Mouse (Mus musculus) midbrain, embryonic 14.5 days (tissue): ENCODE data around the gene Gm15155. TPM values are rescaled to one million over a fixed set of nuclear protein-coding genes. Genes with fewer than 3 reads are reported as not detected.
"Not testable (repeated sequence)": the region's sequence is repeated elsewhere in the genome, so short reads cannot be mapped to it uniquely, and the experiment has no call there.

Source experiments
- ATAC-seq: fragments of 200-750 bp; cut with Nextera tagmentation; 2 replicates; pipeline ENCODE4 v1.8.0; 2017; ENCODE audit warnings: moderate number of reproducible peaks, moderate library complexity; ENCODE audit not compliant: low FRiP score, low TSS enrichment
- DNase-seq: peaks from one replicate; pipeline ENCODE4 v3.0.0-alpha.2; 2015
- H3K27ac ChIP-seq: fragments of 300-500 bp; sonication (generic); replicated peaks from 2 replicates; pipeline ENCODE4 v1.5.1; 2014; ENCODE audit warnings: mild to moderate bottlenecking, low read depth, low read length, moderate library complexity
- H3K27me3 ChIP-seq: fragments of 300-500 bp; sonication (generic); 2 replicates; pipeline ENCODE4 v1.6.1; 2014; ENCODE audit warnings: low read length, control low read depth, mixed read lengths; ENCODE audit not compliant: control insufficient read depth, insufficient read depth
- H3K36me3 ChIP-seq: fragments of 300-500 bp; sonication (generic); 2 replicates; pipeline ENCODE4 v1.6.1; 2014; ENCODE audit warnings: low read length, control low read depth; ENCODE audit not compliant: control insufficient read depth, insufficient read depth
- H3K4me1 ChIP-seq: fragments of 300-500 bp; sonication (generic); 2 replicates; pipeline ENCODE4 v1.6.1; 2014; ENCODE audit warnings: mild to moderate bottlenecking, antibody characterized with exemption, low read length, control low read depth; ENCODE audit not compliant: control insufficient read depth, insufficient read depth
- H3K4me2 ChIP-seq: fragments of 300-500 bp; sonication (generic); 2 replicates; pipeline ENCODE4 v1.6.1; 2014; ENCODE audit warnings: mild to moderate bottlenecking, low read length, moderate library complexity
- H3K4me3 ChIP-seq: fragments of 300-500 bp; sonication (generic); replicated peaks from 2 replicates; pipeline ENCODE4 v1.5.1; 2014; ENCODE audit warnings: low read depth, low read length
- H3K9ac ChIP-seq: fragments of 300-500 bp; sonication (generic); replicated peaks from 2 replicates; pipeline ENCODE4 v1.6.1; 2014; ENCODE audit warnings: mild to moderate bottlenecking, low read length, moderate library complexity
- H3K9me3 ChIP-seq: fragments of 300-500 bp; sonication (generic); 2 replicates; pipeline ENCODE4 v1.6.1; 2016; ENCODE audit warnings: low read length, control low read depth, mixed read lengths; ENCODE audit not compliant: control insufficient read depth
- WGBS: fragments of 180-500 bp; shearing (Covaris S2); extraction: QIAGEN DNeasy Blood & Tissue Kit; methylation state at CpG from one replicate; pipeline ENCODE4 v1.1.7; 2014; 5-methylcytosine and 5-hydroxymethylcytosine counted together
- polyA plus RNA-seq: library from polyadenylated mRNA; unstranded; fragments of >200 nt; fragmentation: Nextera tagmentation; extraction: Ambion mirVana; gene quantifications from 2 replicates; pipeline ENCODE4 v1.2.1, GENCODE M21; 2014

Gm15155 gene
- polyA plus RNA-seq, 1 experiment from 2014 or later: 0.57 TPM

- no peak overlapping the region for H3K9ac ChIP-seq
- 73% methylated on average over 1 of the region's 1 CpGs for WGBS
- no peaks in the 10 kb centered on the region for H3K9me3 ChIP-seq
- no peak overlapping the region for H3K4me3 ChIP-seq
- H3K4me1 ChIP-seq: no peaks in the 10 kb centered on the region
- no peaks in the 10 kb centered on the region for H3K36me3 ChIP-seq
- no peaks in the 10 kb centered on the region for H3K27me3 ChIP-seq
- H3K27ac ChIP-seq: no peak overlapping the region
- ATAC-seq (no peak), DNase-seq (no peak)
- no peak overlapping the region for H3K4me2 ChIP-seq
These were observed 103.8 kb downstream of the Gm15155 start for GRCm38 (mm10) chrX:155728387-155728786.

DNA sequence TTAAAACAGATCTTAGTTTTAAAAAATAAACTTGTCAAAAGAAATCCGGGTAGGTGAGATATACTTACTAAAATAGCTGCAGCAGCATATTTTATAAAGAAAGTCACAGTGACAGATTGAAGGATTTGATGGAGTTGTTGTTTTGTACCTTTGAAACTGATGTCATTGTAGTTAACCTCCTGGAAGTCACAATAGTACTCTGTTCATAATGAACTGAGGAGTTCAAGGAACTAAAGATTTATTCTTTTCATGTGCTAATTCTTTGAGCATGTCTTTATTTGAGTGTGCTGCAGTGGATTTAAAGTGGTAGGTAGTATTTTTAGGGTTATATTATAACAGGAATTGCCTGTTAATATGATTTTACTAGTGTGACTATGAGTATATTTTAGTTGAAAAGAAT is 263.6 kb downstream of the Gm15155 start:
- Histone ChIP-seq H3K36me3 (no peaks in the 10 kb centered on the region), H3K27me3 (no peaks in the 10 kb centered on the region), H3K4me3 (no peak overlapping the region), H3K9ac (no peak overlapping the region), H3K27ac (no peak overlapping the region), H3K4me1 (no peaks in the 10 kb centered on the region), H3K9me3 (no peaks in the 10 kb centered on the region), H3K4me2 (no peak overlapping the region)
- ATAC-seq: no peak
- no peak for DNase-seq
- 27% methylated on average over 1 of the region's 1 CpGs for WGBS

GRCm38 (mm10) chrX:155900040-155900439 is 275.5 kb downstream of the Gm15155 start:
- no peak overlapping the region for H3K4me3 ChIP-seq
- no peaks in the 10 kb centered on the region for H3K9me3 ChIP-seq
- 97% methylated on average over 1 of the region's 1 CpGs for WGBS
- H3K4me1 ChIP-seq: no peaks in the 10 kb centered on the region
- H3K9ac ChIP-seq: no peak overlapping the region
- no peaks in the 10 kb centered on the region for H3K27me3 ChIP-seq
- no peak overlapping the region for H3K27ac ChIP-seq
- no peak for DNase-seq
- no peaks in the 10 kb centered on the region for H3K36me3 ChIP-seq
- no peak for ATAC-seq
- H3K4me2 ChIP-seq: no peak overlapping the region

DNA sequence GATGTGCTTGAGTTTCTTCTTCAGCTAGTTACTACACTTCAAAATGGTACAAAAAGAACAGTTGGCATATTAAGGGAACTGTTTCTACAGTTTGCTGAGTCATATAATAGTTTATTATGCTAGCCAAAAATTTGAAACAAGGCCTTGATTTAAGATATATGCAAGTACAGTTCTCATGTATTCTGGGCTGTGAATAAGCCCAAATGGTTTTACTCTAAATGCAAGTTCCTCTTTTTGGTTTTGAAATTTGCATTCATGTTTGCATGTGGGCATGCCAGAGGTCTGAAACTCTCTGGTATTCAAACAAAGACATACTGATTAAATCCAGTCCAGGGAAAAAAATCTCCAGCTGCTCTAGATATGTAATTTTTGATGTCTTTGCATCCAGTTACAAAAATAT is 277.2 kb downstream of the Gm15155 start:
- H3K36me3 ChIP-seq: no peaks in the 10 kb centered on the region
- no peaks in the 10 kb centered on the region for H3K4me1 ChIP-seq
- DNase-seq (no peak), ATAC-seq (no peak)
- H3K4me3 ChIP-seq: no peak overlapping the region
- H3K9me3 ChIP-seq: no peaks in the 10 kb centered on the region
- H3K4me2 ChIP-seq: no peak overlapping the region
- H3K27ac ChIP-seq: no peak overlapping the region
- H3K9ac ChIP-seq: no peak overlapping the region
- no peaks in the 10 kb centered on the region for H3K27me3 ChIP-seq

- H3K9ac ChIP-seq: no peak overlapping the region
- no peak overlapping the region for H3K4me3 ChIP-seq
- no peaks in the 10 kb centered on the region for H3K27me3 ChIP-seq
- 15% methylated on average over 1 of the region's 1 CpGs for WGBS
- H3K4me2 ChIP-seq: no peak overlapping the region
- no peaks in the 10 kb centered on the region for H3K9me3 ChIP-seq
- DNase-seq: no peak
- no peaks in the 10 kb centered on the region for H3K4me1 ChIP-seq
- ATAC-seq: no peak
- H3K36me3 ChIP-seq: no peaks in the 10 kb centered on the region
- H3K27ac ChIP-seq: no peak overlapping the region
These were observed 278.6 kb downstream of the Gm15155 start for GRCm38 (mm10) chrX:155903108-155903507.

GRCm38 (mm10) chrX:156009756-156010155 is 385.2 kb downstream of the Gm15155 start:
- DNase-seq (no peak), ATAC-seq (no peak)
- Histone ChIP-seq H3K36me3 (no peaks in the 10 kb centered on the region), H3K27ac (no peak overlapping the region), H3K27me3 (no peaks in the 10 kb centered on the region), H3K4me3 (no peak overlapping the region), H3K9ac (no peak overlapping the region), H3K9me3 (no peaks in the 10 kb centered on the region), H3K4me2 (no peak overlapping the region), H3K4me1 (no peaks in the 10 kb centered on the region)
- WGBS: 82% methylated on average over 1 of the region's 1 CpGs

- 67% methylated on average over 2 of the region's 2 CpGs for WGBS
- ATAC-seq: no peak
- no peak for DNase-seq
- Histone ChIP-seq H3K9ac (no peak overlapping the region), H3K27me3 (no peaks in the 10 kb centered on the region), H3K27ac (no peak overlapping the region), H3K36me3 (no peaks in the 10 kb centered on the region), H3K4me1 (no peaks in the 10 kb centered on the region), H3K4me2 (no peak overlapping the region), H3K9me3 (no peaks in the 10 kb centered on the region), H3K4me3 (no peak overlapping the region)
These were observed 531.2 kb downstream of the Gm15155 start for GRCm38 (mm10) chrX:156155776-156156175.

DNA sequence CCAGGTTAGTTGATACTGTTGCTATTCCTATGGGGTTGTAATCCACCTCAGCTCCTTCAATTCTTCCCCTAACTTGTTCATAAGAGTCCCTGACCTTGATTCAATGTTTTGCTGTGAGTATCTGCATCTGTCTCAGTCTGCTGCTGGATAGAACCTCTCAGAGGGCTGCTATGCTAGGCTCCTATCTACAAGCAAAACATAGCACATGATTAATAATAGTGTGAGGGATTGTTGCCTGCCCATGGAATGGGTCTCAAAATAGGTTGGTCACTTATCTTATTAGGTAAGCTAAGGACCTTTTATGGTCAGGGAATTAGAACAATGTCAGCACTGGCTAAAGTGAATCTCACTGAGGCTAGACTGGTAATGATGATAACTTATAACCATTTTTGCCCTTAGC is 547.0 kb downstream of the Gm15155 start:
- Histone ChIP-seq H3K4me3 (no peak overlapping the region), H3K27me3 (no peaks in the 10 kb centered on the region), H3K4me2 (no peak overlapping the region), H3K27ac (no peak overlapping the region), H3K4me1 (no peaks in the 10 kb centered on the region), H3K9me3 (no peaks in the 10 kb centered on the region), H3K36me3 (no peaks in the 10 kb centered on the region), H3K9ac (no peak overlapping the region)
- ATAC-seq (no peak), DNase-seq (no peak)

DNA sequence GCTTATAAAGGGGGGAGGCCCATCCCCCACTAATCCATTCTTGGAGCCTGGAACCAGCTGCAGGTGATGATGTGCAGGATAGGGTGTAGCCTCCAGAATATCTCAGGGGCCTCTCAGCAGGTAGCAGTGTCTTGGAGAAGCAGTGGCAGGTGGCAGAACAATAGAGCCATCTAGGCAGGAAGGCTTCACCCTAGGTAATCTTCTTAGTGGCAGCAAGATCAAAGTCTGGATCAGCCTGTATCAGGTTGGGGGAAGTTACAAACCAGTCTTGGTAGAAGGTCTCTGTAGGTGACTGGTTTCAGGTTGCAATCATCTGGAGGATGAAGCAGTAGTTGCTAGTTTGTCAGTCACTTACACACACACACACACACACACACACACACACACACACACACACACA is 679.3 kb downstream of the Gm15155 start:
- H3K9me3 ChIP-seq, H3K4me2 ChIP-seq, H3K36me3 ChIP-seq, H3K9ac ChIP-seq, H3K4me3 ChIP-seq, H3K27ac ChIP-seq, DNase-seq, ATAC-seq, H3K4me1 ChIP-seq, H3K27me3 ChIP-seq: not testable (repeated sequence)
